Mouse (Mus musculus) hematopoietic stem cell, adult 5-6 weeks (primary cell): ENCODE data around the gene Trnt1. TPM values are rescaled to one million over a fixed set of nuclear protein-coding genes. Genes with fewer than 3 reads are reported as not detected.

Experiments used
- ATAC-seq, 2 experiments: fragments of 125-278 bp in 1 of 2; replicated peaks in 1 of 2; 2 replicates each; pipeline ENCODE4 v1.8.0; 2016 to 2017; ENCODE audit warnings: inconsistent platforms in 2 of 2, mild to moderate bottlenecking in 2 of 2, moderate number of reproducible peaks in 2 of 2, low read depth in 1 of 2, moderate TSS enrichment in 1 of 2; ENCODE audit not compliant: low FRiP score in 2 of 2, poor library complexity in 2 of 2, severe bottlenecking in 2 of 2, insufficient read depth in 1 of 2, low TSS enrichment in 1 of 2
- total RNA-seq: library from RNA; stranded (forward); fragments of 172-1452, 232-1000 nt; gene quantifications from 2 replicates; pipeline ENCODE4 v1.2.3, GENCODE M21; 2017

Gene Trnt1
- total RNA-seq, 1 experiment from 2014 or later, result 80.5 TPM

- ATAC-seq, result no peak
Observed at GRCm38 (mm10) chr6:106820566-106820965, 51.6 kb downstream of the Trnt1 start.

- no peak for ATAC-seq
Observed at GRCm38 (mm10) chr6:106822329-106822728, 53.4 kb downstream of the Trnt1 start.

Other genes starting within 250 kb of the Trnt1 start
- gene Il5ra, start 20.1 kb upstream of the Trnt1 start, total RNA-seq, result 0.65 and 1.6 TPM in 2 replicates
- 59.3 and 72.9 TPM in 2 replicates for gene Crbn, start 31.0 kb downstream of the Trnt1 start, total RNA-seq